Mouse (Mus musculus): Measurements from ENCODE around the gene Fam155a.

Gene Fam155a

DNA sequence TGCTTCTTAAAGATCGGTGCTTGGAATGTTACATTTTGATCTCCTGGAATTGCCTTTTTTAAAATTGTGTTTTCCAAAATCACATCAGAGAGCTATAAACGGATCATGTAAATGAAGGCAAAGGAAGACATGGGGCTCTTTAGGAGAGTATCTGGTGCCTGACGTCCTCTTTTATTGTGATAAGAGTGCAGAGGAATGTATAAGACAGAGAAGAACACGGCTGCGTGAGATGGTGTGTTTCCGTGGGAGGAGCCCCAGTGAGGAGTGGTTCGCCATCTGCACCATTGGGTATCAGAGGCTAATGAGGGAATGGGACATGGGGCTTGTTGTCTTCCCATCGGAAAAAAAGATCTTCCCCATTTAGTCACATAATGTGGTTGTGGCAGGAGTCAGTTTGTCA is 506.6 kb downstream of the Fam155a start:
- no peak for DNase-seq (ENCODE audit: low spot score)

DNA sequence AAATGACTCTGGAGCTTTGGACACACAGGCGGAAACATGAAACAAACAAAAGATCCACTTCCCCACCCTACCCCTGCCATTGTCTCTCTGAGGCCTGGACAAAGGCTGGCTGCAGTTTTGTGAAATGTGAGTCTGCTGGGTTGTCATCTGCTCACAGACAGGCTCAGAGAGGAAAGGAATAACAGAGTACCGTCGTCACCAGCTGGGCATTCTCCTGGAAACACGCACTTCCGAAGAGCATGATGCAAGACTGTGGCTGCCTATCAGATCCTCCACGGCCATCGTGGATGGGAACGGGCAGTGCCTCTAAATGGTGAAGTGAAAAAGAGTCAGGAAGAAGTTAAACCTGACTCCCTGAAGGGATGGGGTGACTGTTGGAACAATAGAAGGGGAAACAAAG is 509.4 kb downstream of the Fam155a start:
- DNase-seq (ENCODE audit: low spot score): no peak

DNA sequence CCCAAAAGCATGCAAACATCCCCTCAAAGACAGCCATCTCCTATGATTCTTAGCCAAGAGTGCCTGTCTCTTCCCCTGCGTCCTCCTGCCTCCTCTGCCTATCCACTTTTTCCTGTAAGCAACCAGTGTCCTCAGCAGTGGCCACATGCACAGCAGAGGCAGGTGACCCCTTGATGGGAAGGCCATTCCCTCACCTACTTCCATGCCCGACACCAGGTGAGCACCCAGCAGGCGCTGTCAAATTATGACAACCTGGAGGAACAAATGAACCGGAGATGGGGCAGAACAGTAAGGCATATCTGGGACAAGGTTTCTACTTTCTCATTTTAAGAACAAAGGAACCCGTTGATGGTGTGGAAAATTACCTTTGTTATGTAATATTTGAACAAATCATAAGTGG is 515.6 kb downstream of the Fam155a start:
- no peak for DNase-seq (ENCODE audit: low spot score)

DNA sequence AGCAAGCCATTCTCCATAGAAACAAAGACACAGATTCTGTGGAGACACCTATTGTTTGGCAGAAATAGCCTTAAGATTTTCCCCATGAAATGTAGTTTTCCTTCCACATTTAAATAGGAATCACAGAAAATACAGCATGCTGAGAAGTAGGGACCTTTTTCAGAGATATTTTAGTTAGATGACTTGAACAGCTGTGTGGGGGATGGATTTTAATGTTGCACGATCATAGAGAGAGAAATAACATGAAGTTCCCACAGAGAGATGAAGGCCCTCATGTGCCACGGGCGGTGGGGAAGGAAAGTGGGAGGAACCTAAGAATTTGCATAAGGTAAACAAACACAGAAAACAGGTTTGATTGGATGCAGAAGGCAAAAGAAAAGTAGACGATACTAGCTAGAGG is 518.0 kb downstream of the Fam155a start:
- no peak for DNase-seq (ENCODE audit: low spot score)

DNA sequence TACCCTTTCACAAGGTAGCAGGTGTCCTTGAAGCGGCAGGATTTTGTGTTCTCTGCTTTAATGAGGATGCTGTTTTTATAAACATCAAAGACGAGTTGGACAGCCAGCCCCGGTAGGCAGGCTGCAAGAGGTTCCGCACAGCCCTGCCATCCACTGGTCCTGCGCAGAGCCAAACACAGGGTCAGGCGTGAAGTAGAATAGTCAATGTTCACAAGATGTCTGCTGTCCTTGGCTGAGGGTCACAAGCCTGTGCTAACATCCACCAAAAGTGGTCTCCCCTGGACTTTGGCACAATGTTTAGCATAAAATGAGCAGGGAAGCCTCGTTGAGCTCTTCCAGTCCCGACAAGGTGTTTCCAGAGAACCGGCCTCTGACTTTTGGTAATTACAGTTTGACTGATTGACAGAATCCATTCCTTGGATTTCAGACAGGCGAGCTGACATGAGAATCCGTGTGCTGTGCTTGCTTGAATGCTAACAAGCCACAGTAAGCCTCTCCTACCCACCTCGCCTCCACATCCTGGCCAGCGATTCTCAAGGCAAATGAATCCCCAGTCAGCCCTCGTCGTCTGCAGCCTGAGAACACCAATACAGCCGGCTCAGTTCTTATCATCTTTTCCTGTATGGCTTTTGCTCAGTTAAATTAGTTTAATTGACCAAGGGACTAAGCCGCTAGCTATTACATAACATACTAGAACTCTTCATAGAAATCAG is 522.7 kb downstream of the Fam155a start:
- no peak for DNase-seq (ENCODE audit: low spot score)

DNA sequence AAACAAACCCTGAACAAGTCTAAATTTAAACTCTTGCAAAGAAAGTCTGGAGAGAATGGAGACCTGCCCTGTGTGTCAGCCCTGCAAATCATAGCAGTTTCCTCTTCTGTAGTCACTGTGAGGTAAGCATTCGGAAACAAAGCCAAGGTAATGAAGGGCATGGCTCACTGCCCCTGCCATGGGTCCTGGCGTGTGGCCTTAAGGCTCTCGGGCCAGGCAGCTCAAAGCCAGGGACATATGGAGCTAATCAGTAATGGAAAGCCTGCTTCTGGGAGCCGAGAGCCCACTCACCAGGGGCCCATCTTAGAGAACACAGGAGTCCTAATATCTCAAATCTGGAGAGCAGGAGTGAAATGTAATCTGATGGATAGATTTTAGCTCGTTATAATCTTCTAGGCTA is 525.0 kb downstream of the Fam155a start:
- DNase-seq (ENCODE audit: low spot score): no peak

DNA sequence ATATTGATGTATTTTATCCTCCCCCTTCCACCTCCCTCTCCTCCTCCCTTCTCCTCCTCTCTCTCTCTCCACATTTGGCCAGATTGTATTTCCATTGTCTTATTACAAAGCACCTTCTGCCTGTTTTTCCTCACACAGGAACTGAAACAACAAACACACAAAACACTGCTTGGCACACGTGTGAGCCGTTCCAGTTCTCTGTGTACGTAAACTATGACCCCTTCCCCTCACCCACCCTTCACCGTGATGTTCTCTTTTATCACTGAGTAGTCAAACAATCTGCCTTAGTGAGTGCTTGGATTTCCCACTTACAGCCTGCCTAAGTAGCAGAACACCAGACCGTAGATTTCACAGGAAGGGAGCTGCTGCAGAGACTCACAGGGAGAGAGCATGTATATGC is 530.0 kb downstream of the Fam155a start:
- DNase-seq (ENCODE audit: low spot score): no peak

DNA sequence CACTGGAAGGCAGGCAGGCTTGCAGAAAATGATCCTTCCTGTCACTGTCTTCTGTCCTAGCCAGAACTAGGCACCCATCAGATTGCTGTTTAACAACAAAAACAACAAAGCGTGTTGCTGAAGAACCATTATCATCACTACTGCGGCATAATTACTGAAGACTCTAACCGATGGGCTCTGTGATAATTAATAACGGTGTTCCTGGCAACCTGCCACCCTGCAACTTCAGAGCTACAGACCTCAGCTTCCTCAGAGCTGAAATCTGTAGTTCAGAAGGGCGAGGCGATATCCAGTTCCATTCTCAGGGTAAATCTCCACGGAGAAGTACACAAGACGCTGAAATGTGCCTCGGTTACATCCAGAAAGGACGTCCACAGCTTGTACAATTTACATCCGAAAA is 531.2 kb downstream of the Fam155a start:
- DNase-seq (ENCODE audit: low spot score): no peak

DNA sequence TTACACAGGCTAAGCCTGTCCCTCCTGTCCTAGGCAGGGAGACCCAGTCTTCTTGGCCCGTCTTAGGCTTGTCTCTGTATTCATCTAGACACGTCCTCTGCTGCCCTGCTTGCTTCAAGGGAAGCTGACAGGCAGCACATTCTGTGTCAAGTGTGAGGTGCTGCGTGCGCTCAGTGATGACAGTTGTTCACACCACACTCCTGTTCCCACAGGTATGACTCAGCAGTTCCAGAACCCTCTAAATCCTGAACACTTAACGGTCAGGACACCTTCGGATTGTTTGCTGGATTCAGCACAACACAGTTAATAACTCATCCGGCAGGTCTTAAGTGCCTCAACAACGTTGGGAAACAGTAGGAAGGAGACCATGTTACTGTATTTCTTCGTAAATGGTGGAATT is 532.0 kb downstream of the Fam155a start:
- no peak for DNase-seq (ENCODE audit: low spot score)

DNA sequence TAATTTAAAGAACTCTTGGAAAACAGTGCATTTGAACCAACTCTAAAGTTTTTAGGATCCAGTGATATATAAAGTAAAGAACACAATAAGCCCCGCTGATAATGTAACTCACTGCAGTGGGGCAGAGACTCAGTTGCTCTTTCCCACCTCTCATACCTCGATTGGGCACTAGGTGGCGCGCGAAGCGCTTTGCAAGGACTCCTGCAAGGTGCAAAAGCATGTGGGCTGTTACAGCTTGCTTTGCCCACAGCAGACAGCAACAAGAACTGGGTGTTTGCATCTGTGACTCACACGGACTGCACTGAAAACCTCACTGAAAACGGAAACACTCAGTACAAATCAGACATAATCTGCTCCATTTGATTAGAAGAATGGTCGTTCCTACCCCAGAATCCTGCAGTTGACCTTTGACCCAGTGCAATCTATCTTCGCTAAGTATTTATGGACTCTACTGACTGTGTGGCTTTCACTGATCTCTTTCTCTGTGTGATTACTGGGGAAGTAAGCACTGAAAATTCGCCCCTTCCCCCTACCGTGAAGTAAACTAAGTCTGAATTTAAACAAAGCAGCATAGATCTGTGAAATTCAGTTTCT is 537.5 kb downstream of the Fam155a start:
- peak; percentile 75 for DNase-seq (ENCODE audit: low spot score)

DNA sequence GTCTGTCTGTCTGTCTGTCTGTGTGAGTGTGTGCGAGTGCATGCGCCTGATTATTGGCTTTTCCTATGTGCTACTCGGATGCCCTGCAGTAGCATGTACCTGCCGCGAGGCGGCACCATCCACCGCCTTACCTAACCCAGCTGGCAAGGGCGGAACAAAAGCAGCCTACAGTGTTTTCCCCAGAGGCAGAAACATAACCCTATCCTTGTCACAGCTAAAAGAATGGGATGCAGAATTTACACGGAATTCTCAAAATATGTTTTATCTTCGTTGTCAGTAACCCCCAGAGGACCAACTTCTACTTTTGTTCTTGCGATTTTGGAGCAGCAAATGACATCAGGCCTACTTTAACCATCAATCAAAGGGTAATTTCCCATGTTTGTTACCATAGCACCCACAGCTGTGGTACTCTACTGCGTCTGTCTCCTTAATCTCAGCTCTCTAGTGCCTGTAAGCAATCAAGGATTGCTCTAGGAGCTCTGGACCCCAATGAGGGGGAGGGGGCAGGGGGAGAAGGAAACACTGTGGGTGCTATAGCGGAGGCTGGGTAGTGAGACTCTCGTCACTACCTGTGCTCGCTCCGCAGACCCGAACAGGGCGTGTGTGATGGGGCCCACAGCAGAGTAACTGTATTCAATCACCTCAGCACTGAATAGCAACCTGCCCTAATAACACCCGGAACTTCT is 543.0 kb downstream of the Fam155a start:
- no peak for DNase-seq (ENCODE audit: low spot score)

DNA sequence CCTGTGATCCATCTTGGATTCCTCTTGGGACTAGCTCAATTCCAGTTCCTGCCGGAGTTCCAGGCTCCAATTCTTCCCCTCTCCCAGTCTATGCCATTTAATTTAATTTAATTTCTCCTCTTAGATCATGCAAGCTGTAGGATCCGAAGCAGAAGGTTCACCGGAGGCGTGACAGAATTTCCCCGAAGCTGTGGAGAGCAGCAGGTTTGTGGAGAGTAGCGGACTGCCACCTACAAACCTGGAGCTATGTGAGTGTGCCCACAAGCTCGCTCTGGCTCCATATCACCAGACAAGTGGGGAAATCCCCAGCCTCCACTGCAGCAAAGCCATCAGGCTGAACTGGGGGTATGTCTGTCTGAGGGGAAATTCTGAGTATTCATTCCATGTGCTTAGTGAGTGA is 544.2 kb downstream of the Fam155a start:
- DNase-seq (ENCODE audit: low spot score): no peak

DNA sequence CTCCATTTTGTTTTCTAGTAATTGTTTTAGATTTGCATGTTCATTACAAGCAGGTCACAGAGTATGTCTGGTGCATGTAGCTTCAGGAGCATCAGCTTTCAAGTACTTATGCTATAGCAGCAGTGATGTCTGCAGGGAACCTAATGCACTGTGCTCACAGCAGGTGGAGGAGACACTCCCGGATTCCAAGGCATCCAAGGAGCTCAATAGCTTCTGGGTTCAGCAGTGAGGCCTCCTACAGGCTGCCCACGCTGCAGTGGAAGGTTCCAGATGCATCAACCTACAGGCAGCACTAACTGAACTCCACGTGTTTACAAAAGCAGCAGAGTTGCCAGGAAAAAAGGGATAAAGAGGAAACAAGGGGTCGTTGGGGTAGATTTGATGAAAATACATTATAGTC is 559.2 kb downstream of the Fam155a start:
- no peak for DNase-seq (ENCODE audit: low spot score)

DNA sequence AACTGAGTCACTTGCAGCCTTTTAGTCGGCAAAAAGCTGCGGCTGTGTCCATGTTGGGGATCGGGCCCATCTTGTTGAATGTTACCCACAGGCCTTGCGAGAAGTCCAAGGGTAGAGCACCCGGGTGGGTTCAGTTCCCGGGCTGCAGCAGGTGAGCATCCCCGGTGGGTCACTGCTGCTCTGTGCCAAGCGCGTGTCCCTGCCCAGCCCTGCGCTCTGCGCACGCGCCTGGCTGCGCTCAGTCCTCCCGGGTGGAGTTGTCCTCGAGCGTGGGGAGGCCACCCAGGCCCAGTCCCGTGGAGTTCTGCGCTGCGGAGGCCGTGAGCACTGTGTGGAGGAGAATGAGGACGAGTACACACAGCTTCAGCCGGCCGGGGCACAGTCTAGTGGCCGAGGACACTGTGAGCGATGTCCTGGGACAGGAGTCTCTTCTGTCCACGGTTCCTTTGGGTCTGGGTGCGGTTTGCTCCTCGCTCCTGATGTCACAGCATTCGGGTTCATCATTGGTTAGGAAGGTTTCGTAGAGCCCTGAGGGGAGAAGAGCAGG is 563.4 kb downstream of the Fam155a start:
- no peak for DNase-seq (ENCODE audit: low spot score)

DNA sequence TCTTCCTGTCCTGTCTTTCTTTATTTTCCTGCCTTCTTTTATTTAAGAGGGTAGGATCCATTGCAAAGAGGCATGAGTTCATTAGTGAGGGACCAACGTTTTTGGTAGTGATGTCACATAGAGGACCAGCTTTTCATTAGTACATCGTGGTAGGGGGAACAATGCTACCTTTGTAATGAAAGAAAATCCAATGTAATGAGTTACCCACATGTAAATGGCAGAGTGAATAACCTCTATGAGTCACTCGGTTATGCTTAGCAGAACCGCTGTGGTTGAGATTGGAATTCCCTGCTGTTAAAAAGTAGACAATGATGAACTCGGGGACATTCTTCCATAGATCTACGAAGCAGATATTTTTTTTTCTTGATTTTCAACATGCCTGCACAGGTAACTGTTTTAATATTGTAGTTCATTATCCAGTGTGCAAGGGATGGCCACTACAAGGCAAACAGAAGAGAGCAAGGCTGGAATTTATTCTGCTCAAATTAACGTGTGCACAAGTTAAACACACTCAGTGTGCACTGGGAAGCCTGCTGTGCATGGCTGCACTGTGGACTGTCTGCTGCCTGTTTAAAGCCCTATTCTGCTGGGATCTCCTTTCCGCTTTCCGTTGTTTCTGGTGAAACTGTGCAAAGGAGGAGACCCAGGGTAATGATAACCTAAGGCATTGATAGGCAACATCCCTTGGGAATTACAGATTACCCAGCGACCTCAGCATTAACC is 566.5 kb downstream of the Fam155a start:
- DNase-seq (ENCODE audit: low spot score): no peak

DNA sequence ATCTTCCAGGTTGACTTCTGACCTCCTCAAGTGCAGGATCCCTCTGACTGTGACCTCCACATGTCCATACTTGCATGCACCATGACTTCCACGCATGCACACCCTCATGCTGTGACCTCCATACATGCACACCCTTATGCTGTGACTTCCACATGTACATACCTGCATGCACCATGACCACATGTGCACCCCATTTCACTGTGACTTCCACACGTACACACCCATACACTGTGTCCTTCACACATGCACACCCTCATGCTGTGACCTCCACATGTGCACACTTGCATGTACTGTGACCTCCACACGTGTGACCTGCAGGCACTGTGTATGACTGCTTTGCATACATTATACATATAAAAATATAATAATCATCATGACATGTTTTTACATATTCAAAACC is 570.9 kb downstream of the Fam155a start:
- DNase-seq (ENCODE audit: low spot score): no peak

DNA sequence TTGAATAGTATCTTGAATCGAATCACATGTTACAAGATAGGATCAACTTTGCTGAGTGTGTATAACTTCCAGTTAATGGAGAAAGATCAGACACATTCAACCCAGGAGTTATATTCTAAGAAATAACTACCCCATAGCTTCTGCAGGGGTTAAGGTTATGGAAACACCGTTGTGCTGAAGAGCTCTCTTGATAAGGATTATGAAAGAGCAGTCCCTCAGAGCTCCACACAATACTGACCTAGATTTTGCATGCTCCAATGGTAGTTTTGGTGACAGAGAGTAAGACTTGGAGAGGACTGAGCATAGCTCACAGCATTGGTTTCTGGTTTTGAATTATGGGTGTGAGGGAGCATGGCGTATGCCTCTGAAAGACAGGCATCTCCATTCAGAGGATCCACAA is 579.3 kb downstream of the Fam155a start:
- no peak for DNase-seq (ENCODE audit: low spot score)

DNA sequence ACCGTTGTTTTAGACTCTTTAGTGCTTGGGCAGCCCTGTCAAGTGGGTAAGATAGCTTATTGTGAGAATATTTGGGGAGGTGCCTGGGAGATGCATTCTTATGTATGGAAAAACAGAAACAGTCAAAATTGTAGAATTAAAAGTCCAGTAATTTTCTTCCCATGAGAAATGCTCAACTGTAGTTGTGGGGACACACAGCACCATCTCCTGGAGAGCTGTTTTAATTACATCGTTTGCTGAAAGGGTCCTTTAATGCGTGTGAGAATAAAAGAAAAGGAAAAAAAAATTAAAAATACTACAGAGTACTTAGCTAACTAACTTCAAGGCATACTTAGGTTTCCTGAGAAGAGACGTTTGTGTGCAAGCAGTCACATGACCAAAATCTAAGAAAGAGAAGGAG is 582.3 kb downstream of the Fam155a start:
- no peak for DNase-seq (ENCODE audit: low spot score)

DNA sequence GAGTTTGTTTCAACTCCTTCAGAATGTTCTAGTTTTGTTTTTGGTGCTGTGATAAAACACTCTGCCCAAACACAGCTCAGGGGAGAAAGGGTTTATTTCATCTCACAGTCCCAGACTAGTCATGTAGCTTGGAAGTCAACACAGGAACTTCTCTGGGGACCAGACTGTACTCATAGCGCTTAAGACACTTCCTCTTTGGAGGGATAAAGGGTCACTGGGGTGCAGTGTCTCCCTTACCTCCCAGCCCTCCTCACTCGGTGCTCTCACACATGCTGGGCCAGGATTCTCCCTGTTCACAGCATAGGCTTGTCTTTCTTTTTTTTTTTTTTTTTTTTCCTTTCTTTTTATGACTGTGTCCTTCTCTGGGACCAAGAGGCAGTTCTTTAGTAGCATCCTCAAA is 585.8 kb downstream of the Fam155a start:
- DNase-seq (ENCODE audit: low spot score): no peak

DNA sequence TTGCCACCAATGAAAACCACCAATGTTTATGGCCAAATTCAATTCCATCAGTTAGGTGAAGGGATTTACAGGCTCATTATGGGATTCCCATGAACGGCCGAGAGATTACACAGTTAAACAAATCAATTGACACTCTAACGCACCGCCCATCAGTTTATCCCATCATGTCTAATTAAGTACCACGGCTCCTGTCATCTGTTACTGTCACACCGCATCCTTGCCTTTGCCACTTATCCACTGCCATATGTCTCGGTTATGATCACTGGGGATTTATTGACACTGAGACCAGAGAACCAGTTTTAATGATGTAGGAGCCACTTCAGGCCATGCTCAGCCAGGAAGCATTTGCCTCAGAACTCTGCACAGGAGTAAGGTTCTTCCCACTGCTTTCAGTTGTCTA is 588.5 kb downstream of the Fam155a start:
- DNase-seq (ENCODE audit: low spot score): no peak

DNA sequence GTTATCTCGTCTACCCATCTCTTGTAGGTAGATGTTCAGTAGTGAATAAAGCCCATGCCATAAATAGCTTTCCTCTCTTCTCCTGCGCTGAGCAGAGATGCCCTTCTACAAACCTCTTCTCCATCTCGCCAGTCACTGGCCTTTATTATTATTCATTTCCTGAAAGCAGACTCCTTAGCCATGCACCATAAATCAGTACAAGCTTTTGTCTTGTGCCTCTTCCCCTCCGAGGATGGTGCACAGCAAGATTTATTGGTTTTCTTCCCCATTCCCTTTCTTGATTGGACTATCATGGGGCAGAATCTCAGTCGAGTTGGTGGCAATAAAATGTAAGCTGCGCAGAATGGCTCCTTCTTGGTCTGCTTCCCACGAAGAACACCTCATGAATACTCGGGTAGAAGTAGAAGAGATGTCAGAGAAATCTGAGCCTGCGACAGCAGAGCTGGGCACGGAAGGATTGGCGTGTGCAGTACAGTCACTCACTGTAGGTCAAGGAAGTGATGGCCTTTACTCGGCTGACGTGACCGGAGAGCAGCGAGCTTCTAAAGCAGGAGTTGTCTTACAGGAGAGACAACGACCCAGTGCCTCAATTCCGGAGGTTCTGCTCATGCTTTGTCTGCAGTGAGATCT is 590.2 kb downstream of the Fam155a start:
- no peak for DNase-seq (ENCODE audit: low spot score)

DNA sequence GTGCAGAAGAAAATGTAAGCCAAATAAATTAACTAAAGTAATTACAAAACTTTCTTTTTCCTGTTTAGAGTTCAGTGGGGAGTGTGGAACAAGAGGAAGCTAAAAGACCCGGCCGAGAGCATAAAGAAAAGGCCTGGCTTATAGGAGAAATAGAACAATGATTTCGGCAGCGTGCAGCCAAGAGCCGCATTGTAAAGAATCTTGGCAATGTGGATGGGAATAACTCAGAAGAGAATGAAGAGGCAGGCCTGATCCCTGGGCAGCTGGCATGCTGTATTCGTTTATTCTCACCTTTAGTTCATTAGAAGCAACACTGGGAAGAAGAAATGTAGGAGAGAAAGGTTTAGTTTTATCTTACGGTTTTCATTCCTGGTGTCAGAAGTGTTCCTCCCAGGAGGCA is 594.0 kb downstream of the Fam155a start:
- no peak for DNase-seq (ENCODE audit: low spot score)
